Mouse (Mus musculus) forebrain, postnatal 0 days (tissue): ENCODE results near the gene Gnaq. TPM values are rescaled to one million over a fixed set of nuclear protein-coding genes. Genes with fewer than 3 reads are reported as not detected.

Experiments used
- ATAC-seq: fragments of 200-750 bp; cut with Nextera tagmentation; 2 replicates; pipeline ENCODE4 v1.8.0; 2017; ENCODE audit warnings: mild to moderate bottlenecking, moderate library complexity
- DNase-seq: peaks from one replicate; pipeline ENCODE4 v3.0.0-alpha.2; 2015
- H3K27ac ChIP-seq: fragments of 300-500 bp; sonication (generic); 2 replicates; pipeline ENCODE4 v1.5.1; 2014; ENCODE audit warnings: low read depth, mild to moderate bottlenecking, antibody characterized with exemption, low read length, moderate library complexity, mixed read lengths
- H3K27me3 ChIP-seq: fragments of 300-500 bp; sonication (generic); 2 replicates; pipeline ENCODE4 v1.6.1; 2014; ENCODE audit warnings: mild to moderate bottlenecking, low read length, mixed read lengths; ENCODE audit not compliant: insufficient read depth
- H3K36me3 ChIP-seq: fragments of 300-500 bp; sonication (generic); 2 replicates; pipeline ENCODE4 v1.6.1; 2014; ENCODE audit warnings: mild to moderate bottlenecking, moderate library complexity; ENCODE audit not compliant: insufficient read depth
- H3K4me1 ChIP-seq: fragments of 300-500 bp; sonication (generic); 2 replicates; pipeline ENCODE4 v1.6.1; 2014; ENCODE audit warnings: antibody characterized with exemption; ENCODE audit not compliant: insufficient read depth
- H3K4me2 ChIP-seq: fragments of 300-500 bp; sonication (generic); 2 replicates; pipeline ENCODE4 v1.6.1; 2014; ENCODE audit warnings: low read depth, mild to moderate bottlenecking, moderate library complexity
- H3K4me3 ChIP-seq: fragments of 300-500 bp; sonication (generic); 2 replicates; pipeline ENCODE4 v1.5.1; 2014; ENCODE audit warnings: low read depth, low read length, mixed read lengths
- H3K9ac ChIP-seq: fragments of 300-500 bp; sonication (generic); 2 replicates; pipeline ENCODE4 v1.6.1; 2014; ENCODE audit warnings: mild to moderate bottlenecking
- H3K9me3 ChIP-seq: fragments of 300-500 bp; sonication (generic); 2 replicates; pipeline ENCODE4 v1.6.1; 2016; ENCODE audit warnings: low read length
- CTCF ChIP-seq: sonication (generic); IDR thresholded peaks from 2 replicates; pipeline ENCODE4 v1.5.1; 2016; ENCODE audit warnings: antibody characterized with exemption, control low read depth, low read depth
- WGBS: fragments of 180-500 bp; shearing (Covaris S2); extraction: QIAGEN DNeasy Blood & Tissue Kit; methylation state at CpG from one replicate; pipeline ENCODE4 v1.1.7; 2014; 5-methylcytosine and 5-hydroxymethylcytosine counted together
- polyA plus RNA-seq: library from polyadenylated mRNA; unstranded; fragments of >200 nt; fragmentation: Nextera tagmentation; extraction: Ambion mirVana; gene quantifications from 2 replicates; pipeline ENCODE4 v1.2.1, GENCODE M21; 2015
- total RNA-seq: library from RNA; depleted of rRNA; stranded (reverse); fragments of >200 nt; gene quantifications from 2 replicates; pipeline ENCODE4 v1.2.3, GENCODE M21; 2014

Gnaq gene
- total and polyA plus RNA-seq, 2 experiments from 2014 or later, result 94.2 to 143 TPM

DNA sequence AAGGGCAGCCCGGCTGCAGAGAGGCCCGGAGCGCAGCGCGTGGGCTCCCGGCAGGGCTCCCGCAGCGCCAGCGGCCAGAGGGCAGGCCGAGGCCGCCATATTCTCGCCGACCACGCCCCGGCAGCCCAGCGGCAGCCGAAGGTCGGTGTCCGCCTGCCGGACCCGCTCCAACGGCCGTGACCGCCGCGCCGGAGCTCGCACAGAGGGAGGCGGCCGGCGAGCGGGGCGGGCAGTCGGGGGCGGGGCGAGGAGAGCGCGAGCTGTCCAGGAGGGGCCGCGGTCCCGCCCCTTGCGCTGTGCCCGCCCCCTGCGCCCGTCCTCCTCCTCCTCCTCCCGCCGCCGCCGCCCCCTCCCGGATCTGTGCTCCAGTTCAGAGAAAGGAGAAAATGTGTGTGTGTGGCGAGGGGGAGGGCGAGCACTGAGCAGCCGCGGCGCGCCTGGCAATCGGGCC, 266 bp upstream of the Gnaq start:
- Histone ChIP-seq H3K4me3 (peak overlapping the region; percentile 97), H3K36me3 (no peaks in the 10 kb centered on the region), H3K9me3 (no peaks in the 10 kb centered on the region), H3K4me1 (peaks cover 16% of the 10 kb centered on the region), H3K9ac (peak overlapping the region; percentile 98), H3K27ac (peak overlapping the region; percentile 99), H3K4me2 (peak overlapping the region; percentile 61), H3K27me3 (no peaks in the 10 kb centered on the region)
- WGBS, result 6% methylated on average over 45 of the region's 57 CpGs
- ATAC-seq (peak; percentile 85), DNase-seq (peak; percentile 89)
- TF ChIP-seq CTCF, result no peak; the same call in 1 of the 2 replicates

- peak overlapping the region; percentile 61 for H3K4me2 ChIP-seq
- under 1% methylated on average over 95 of the region's 139 CpGs for WGBS
- H3K36me3 ChIP-seq, result no peaks in the 10 kb centered on the region
- peaks cover 20% of the 10 kb centered on the region for H3K4me1 ChIP-seq
- H3K9me3 ChIP-seq, result no peaks in the 10 kb centered on the region
- peak overlapping the region; percentile 97 for H3K4me3 ChIP-seq
- H3K9ac ChIP-seq, result peak overlapping the region; percentile 98
- no peaks in the 10 kb centered on the region for H3K27me3 ChIP-seq
- ATAC-seq (peak; percentile 67), DNase-seq (peak; percentile 76)
- H3K27ac ChIP-seq, result peak overlapping the region; percentile 99
- no peak for TF ChIP-seq CTCF
These were observed 462 bp downstream of the Gnaq start for GRCm38 (mm10) chr19:16132865-16133720.

DNA sequence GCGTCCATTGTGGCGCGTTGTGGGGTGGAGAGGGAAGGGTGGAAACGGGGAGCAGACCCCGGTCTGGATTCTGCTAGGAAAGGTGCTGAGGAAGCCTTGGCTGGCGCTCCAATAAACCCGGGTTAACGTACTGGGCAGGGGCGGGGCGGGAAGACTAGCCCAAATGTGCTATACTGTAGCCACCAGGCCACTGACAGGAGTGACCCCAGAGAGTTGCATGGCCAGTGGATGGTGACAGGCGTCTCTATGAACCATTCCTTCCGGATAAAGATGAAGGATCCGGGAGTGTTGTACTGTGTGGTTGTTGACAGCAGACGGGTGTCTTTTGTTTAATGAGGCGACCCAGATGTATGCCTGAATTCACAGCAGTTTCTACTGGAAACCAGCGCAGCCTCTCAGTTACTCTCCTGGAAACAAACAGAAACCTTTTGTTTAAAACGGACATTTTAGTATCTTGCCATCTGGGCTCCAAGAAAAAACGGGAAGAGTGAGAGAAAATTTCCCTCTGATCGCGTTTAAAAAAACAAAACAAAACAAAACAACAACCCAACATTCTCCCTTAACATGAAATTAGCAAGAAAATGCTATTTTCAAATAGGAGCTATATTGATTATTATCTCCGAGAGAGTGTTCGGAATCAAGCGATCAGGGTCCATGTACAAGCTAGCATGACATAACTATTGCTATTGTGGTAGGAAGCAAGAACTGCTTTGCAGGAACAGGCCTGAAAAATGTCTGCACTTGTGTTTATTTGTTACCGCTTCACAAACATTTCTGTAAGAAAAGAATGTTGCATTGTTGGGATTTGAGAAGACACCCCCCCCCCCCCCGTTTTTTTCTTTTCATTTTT, 1.3 kb downstream of the Gnaq start:
- H3K4me3 ChIP-seq, result peak overlapping the region; percentile 97
- peak overlapping the region; percentile 61 for H3K4me2 ChIP-seq
- TF ChIP-seq CTCF, result peak; percentile 16; the same call in 1 of the 2 replicates
- peaks cover 27% of the 10 kb centered on the region for H3K4me1 ChIP-seq
- H3K9ac ChIP-seq, result peak overlapping the region; percentile 98
- no peaks in the 10 kb centered on the region for H3K27me3 ChIP-seq
- no peaks in the 10 kb centered on the region for H3K36me3 ChIP-seq
- H3K27ac ChIP-seq, result peak overlapping the region; percentile 99
- ATAC-seq, result peak; percentile 19
- 2% methylated on average over 25 of the region's 25 CpGs for WGBS
- DNase-seq, result peak; percentile 59
- H3K9me3 ChIP-seq, result no peaks in the 10 kb centered on the region

- Histone ChIP-seq H3K4me2 (peak overlapping the region; percentile 19; the same call in 1 of the 2 replicates), H3K9ac (no peak overlapping the region), H3K27me3 (no peaks in the 10 kb centered on the region), H3K27ac (no peak overlapping the region), H3K9me3 (no peaks in the 10 kb centered on the region), H3K36me3 (no peaks in the 10 kb centered on the region), H3K4me1 (peaks cover 46% of the 10 kb centered on the region), H3K4me3 (no peak overlapping the region)
- no peak for TF ChIP-seq CTCF
- 63% methylated on average over 5 of the region's 5 CpGs for WGBS
- DNase-seq (no peak), ATAC-seq (no peak)
These were observed 5.5 kb downstream of the Gnaq start for GRCm38 (mm10) chr19:16138064-16138580.

DNA sequence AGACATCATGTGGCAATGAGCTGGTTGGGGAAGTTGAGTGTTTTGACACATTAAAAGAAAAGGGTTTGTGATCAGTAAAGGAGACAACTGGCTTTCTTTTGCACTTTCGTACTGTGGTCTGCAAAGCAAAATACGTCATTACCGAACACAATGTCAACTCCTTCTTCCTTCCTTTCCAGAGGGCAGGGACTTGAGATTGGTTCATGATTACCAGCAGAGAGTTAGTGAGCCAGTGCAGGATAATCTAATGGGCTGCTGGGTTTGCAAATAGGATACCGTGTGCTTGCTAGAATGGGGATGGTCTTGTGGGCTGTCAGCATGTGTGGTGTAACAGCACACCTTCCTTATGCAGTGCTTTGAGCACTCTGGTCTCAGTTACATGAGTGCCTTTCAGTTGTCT, 8.1 kb downstream of the Gnaq start:
- no peak for DNase-seq
- H3K4me1 ChIP-seq, result peaks cover 40% of the 10 kb centered on the region
- H3K9me3 ChIP-seq, result no peaks in the 10 kb centered on the region
- no peak overlapping the region for H3K4me2 ChIP-seq
- no peak overlapping the region for H3K27ac ChIP-seq
- ATAC-seq, result no peak
- WGBS, result 35% methylated on average over 4 of the region's 4 CpGs
- H3K4me3 ChIP-seq, result no peak overlapping the region
- H3K9ac ChIP-seq, result no peak overlapping the region
- no peaks in the 10 kb centered on the region for H3K27me3 ChIP-seq
- H3K36me3 ChIP-seq, result no peaks in the 10 kb centered on the region
- TF ChIP-seq CTCF, result no peak

GRCm38 (mm10) chr19:16141857-16142256, 9.2 kb downstream of the Gnaq start:
- no peak for ATAC-seq
- 80% methylated on average over 4 of the region's 4 CpGs for WGBS
- no peak overlapping the region for H3K27ac ChIP-seq

More at GRCm38 (mm10) chr19:16141857-16142256, 9.2 kb downstream of the Gnaq start:
- TF ChIP-seq CTCF, result no peak
- Histone ChIP-seq H3K9me3 (no peaks in the 10 kb centered on the region), H3K4me3 (no peak overlapping the region), H3K4me2 (no peak overlapping the region), H3K36me3 (no peaks in the 10 kb centered on the region), H3K9ac (no peak overlapping the region), H3K4me1 (peaks cover 35% of the 10 kb centered on the region), H3K27me3 (no peaks in the 10 kb centered on the region)
- no peak for DNase-seq
